In genomic region chr1:136116183-136116582, GRCm38 (mm10) we compare ENCODE assay signal across 9 mouse cellular contexts. TPM values are rescaled to one million over a fixed set of nuclear protein-coding genes. Genes with fewer than 3 reads are reported as not detected.
DNase-seq lines count a peak whose midpoint lies in the region; ATAC-seq and TF ChIP-seq lines count a peak whose summit lies in the region.
"Had no signal": no experiment of that assay in that cellular context is flagged by ENCODE, and none has a peak within 500 bp of the region (broad histone marks: within the 10 kb centered on the region; RNA-seq: fewer than 3 reads in every experiment).

No protein-coding gene starts in this region.

- no peak for TF ChIP-seq EP300 in heart, postnatal 0 days (IDR thresholded peaks at IDR 0.05; ENCODE audit: low read depth)

- H3K4me3 ChIP-seq in heart, postnatal 0 days (ENCODE audit: low read depth, low read length): no peak overlapping the region
- H3K4me3 ChIP-seq: neural tube, embryonic 13.5 days had no signal

- intact Hi-C loops in heart, postnatal 25 days (cut with DNase I): loop anchor here (2.0 kb wide), 1 partner anchor 51 kb away; no protein-coding TSS in a partner anchor

- no peaks in the 10 kb centered on the region for H3K4me1 ChIP-seq in heart, postnatal 0 days (ENCODE audit: control insufficient read depth, insufficient read depth)

- WGBS in heart, postnatal 0 days: 11% methylated on average over 3 of the region's 3 CpGs

- no peak overlapping the region for H3K27ac ChIP-seq in heart, postnatal 0 days (ENCODE audit: low read depth)
- H3K27ac ChIP-seq: neural tube, embryonic 13.5 days had no signal

- peak; percentile 14; the same call in 1 of the 2 replicates for ATAC-seq in heart, postnatal 0 days (ENCODE audit: insufficient read depth, low read depth)

- H3K4me2 ChIP-seq in heart, postnatal 0 days (ENCODE audit: low read depth, low read length): no peak overlapping the region
- H3K4me2 ChIP-seq: neural tube, embryonic 13.5 days had no signal

- H3K9ac ChIP-seq in heart, postnatal 0 days (replicated peaks; ENCODE audit: low read depth, low read length): no peak overlapping the region
- H3K9ac ChIP-seq: neural tube, embryonic 13.5 days had no signal

- DNase-seq in heart, postnatal 0 days (ENCODE audit: low spot score): peak; percentile 24
- no peak for DNase-seq in heart, postnatal 25 days (ENCODE audit: low spot score)
- peak; percentile 55 for DNase-seq in ovary, postnatal 36 days (ENCODE audit: low spot score)
- DNase-seq in ovary, postnatal 10 days (ENCODE audit: low spot score): no peak
- DNase-seq in adrenal gland, postnatal 25 days: peak; percentile 72
- peak; percentile 82 for DNase-seq in kidney, postnatal 10 days
- peak; percentile 69 to 83 for DNase-seq in natural killer cell, adult 2 months (ENCODE audit: low spot score in 2 of 2)
- DNase-seq in thymus, postnatal 36 days: peak; percentile 77 to 83

- no peaks in the 10 kb centered on the region for H3K36me3 ChIP-seq in heart, postnatal 0 days (replicated peaks; ENCODE audit: control insufficient read depth, insufficient read depth, low read length)
- H3K36me3 ChIP-seq: neural tube, embryonic 13.5 days had no signal

- TF ChIP-seq CTCF in heart, postnatal 0 days (IDR thresholded peaks at IDR 0.05; ENCODE audit: low read depth): peak; percentile 67

- H3K9me3 ChIP-seq in heart, postnatal 0 days (replicated peaks; ENCODE audit: control insufficient read depth, low read length): no peaks in the 10 kb centered on the region
- H3K9me3 ChIP-seq: neural tube, embryonic 13.5 days had no signal

- H3K27me3 ChIP-seq in heart, postnatal 0 days (ENCODE audit: control insufficient read depth, insufficient read depth, low read length): no peaks in the 10 kb centered on the region
- H3K27me3 ChIP-seq: neural tube, embryonic 13.5 days had no signal

RNA-seq across cellular contexts. Expression of gene Kif21b, which starts 15.0 kb away (rescaled TPM):
- total RNA-seq in heart, postnatal 0 days (2014; rRNA removed; ENCODE audit: low replicate concordance): 0.38 and 2.8 TPM in 2 replicates
- polyA plus RNA-seq in heart, postnatal 0 days (2015; fragmentation: Nextera tagmentation; extraction: Ambion mirVana): 0.18 and 0.26 TPM in 2 replicates
- total RNA-seq in heart, postnatal 25 days (2021): under 1 TPM; 0.75 TPM
- 3.2 and 4.6 TPM in 2 replicates for total RNA-seq in adrenal gland, postnatal 25 days (2021)

Comparison
In these comparisons a context has a peak if more than half of its experiments do, and no peak if none do; other contexts are left out.
1. DNase-seq: peak in heart, postnatal 0 days (single experiment), ovary, postnatal 36 days (single experiment), adrenal gland, postnatal 25 days (single experiment), kidney, postnatal 10 days (single experiment), natural killer cell, adult 2 months (2 of 2) and thymus, postnatal 36 days (2 of 2); none in heart, postnatal 25 days (single experiment) and ovary, postnatal 10 days (single experiment).